Mouse (Mus musculus) kidney, adult 9 months (tissue): ENCODE results near the gene Slc26a6.

Source experiments
- DNase-seq: peaks from one replicate; pipeline ENCODE4 v3.0.0; 2022

Slc26a6 gene

GRCm38 (mm10) chr9:108848419-108848818, 4.7 kb upstream of the Slc26a6 start:
- DNase-seq, result no peak

GRCm38 (mm10) chr9:108853635-108854240, 655 bp downstream of the Slc26a6 start:
- peak; percentile 97 for DNase-seq

GRCm38 (mm10) chr9:108854241-108854696, 1.2 kb downstream of the Slc26a6 start:
- peak; percentile 91 for DNase-seq

GRCm38 (mm10) chr9:108855335-108855734, 2.3 kb downstream of the Slc26a6 start:
- DNase-seq, result peak; percentile 72

- no peak for DNase-seq
These were observed 5.9 kb downstream of the Slc26a6 start for GRCm38 (mm10) chr9:108858792-108859527.

- DNase-seq, result peak; percentile 28
These were observed 59.2 kb downstream of the Slc26a6 start for GRCm38 (mm10) chr9:108912308-108912707.

- no peak for DNase-seq
These were observed 60.1 kb downstream of the Slc26a6 start for GRCm38 (mm10) chr9:108913161-108913560.

GRCm38 (mm10) chr9:108913621-108914020, 60.5 kb downstream of the Slc26a6 start:
- no peak for DNase-seq

- DNase-seq, result no peak
These were observed 61.4 kb downstream of the Slc26a6 start, which contains the start of gene Tmem89 for GRCm38 (mm10) chr9:108914491-108914890. Gene Tmem89 (plus strand): TSS chr9:108914619.

- peak; percentile 33 for DNase-seq
These were observed 72.8 kb downstream of the Slc26a6 start for GRCm38 (mm10) chr9:108925897-108926296.

GRCm38 (mm10) chr9:108928424-108928823, 75.3 kb downstream of the Slc26a6 start:
- DNase-seq, result no peak

- DNase-seq, result no peak
These were observed 82.9 kb downstream of the Slc26a6 start for GRCm38 (mm10) chr9:108935991-108936390.

- peak; percentile 95 for DNase-seq
These were observed 83.6 kb downstream of the Slc26a6 start, which contains the start of gene Uqcrc1 for GRCm38 (mm10) chr9:108936418-108937364. Gene Uqcrc1 (plus strand): TSS chr9:108936633.

GRCm38 (mm10) chr9:108945111-108945510, 92.0 kb downstream of the Slc26a6 start:
- no peak for DNase-seq

GRCm38 (mm10) chr9:108945608-108946007, 92.5 kb downstream of the Slc26a6 start:
- no peak for DNase-seq

GRCm38 (mm10) chr9:108949231-108949966, 96.3 kb downstream of the Slc26a6 start:
- DNase-seq, result peak; percentile 24

GRCm38 (mm10) chr9:108949967-108950728, 97.1 kb downstream of the Slc26a6 start:
- no peak for DNase-seq

GRCm38 (mm10) chr9:108953081-108953636, 100.1 kb downstream of the Slc26a6 start, which contains the start of gene Col7a1:
Gene Col7a1 (plus strand): TSS chr9:108953586.
- no peak for DNase-seq

GRCm38 (mm10) chr9:108955241-108955640, 102.2 kb downstream of the Slc26a6 start:
- DNase-seq, result no peak

- peak; percentile 73 for DNase-seq
These were observed 102.8 kb downstream of the Slc26a6 start for GRCm38 (mm10) chr9:108955846-108956245.
